Mouse (Mus musculus) common myeloid progenitor, adult 5-6 weeks (primary cell): Measurements from ENCODE around the gene Syne2. TPM values are rescaled to one million over a fixed set of nuclear protein-coding genes. Genes with fewer than 3 reads are reported as not detected.
"Not testable (repeated sequence)": the region's sequence is repeated elsewhere in the genome, so short reads cannot be mapped to it uniquely, and the experiment has no call there.

ENCODE experiments used
- ATAC-seq: replicated peaks from 2 replicates; pipeline ENCODE4 v1.8.0; 2016; ENCODE audit warnings: low read depth, mild to moderate bottlenecking, moderate TSS enrichment, inconsistent platforms; ENCODE audit not compliant: poor library complexity, severe bottlenecking
- total RNA-seq: library from RNA; stranded (forward); fragments of 200-1000, 187-1606 nt; gene quantifications from 2 replicates; pipeline ENCODE4 v1.2.3, GENCODE M21; 2017

Gene Syne2
- total RNA-seq, 1 experiment from 2014 or later: 13.8 TPM

- ATAC-seq: no peak
Observed at GRCm38 (mm10) chr12:76087025-76087424, 269.1 kb downstream of the Syne2 start.

- no peak for ATAC-seq
Observed at GRCm38 (mm10) chr12:76092789-76093466, 275.0 kb downstream of the Syne2 start.

GRCm38 (mm10) chr12:76093613-76094588 lies 276.0 kb downstream of the Syne2 start:
- ATAC-seq: no peak

- no peak for ATAC-seq
Observed at GRCm38 (mm10) chr12:76095117-76096035, 277.4 kb downstream of the Syne2 start.

- ATAC-seq: no peak
Observed at GRCm38 (mm10) chr12:76102621-76103020, 284.7 kb downstream of the Syne2 start.

GRCm38 (mm10) chr12:76104596-76105351 lies 286.8 kb downstream of the Syne2 start:
- ATAC-seq: no peak

GRCm38 (mm10) chr12:76109646-76110405 lies 291.9 kb downstream of the Syne2 start:
- ATAC-seq: no peak

GRCm38 (mm10) chr12:76111046-76111445 lies 293.1 kb downstream of the Syne2 start:
- no peak for ATAC-seq

GRCm38 (mm10) chr12:76116577-76116976 lies 298.6 kb downstream of the Syne2 start:
- no peak for ATAC-seq

GRCm38 (mm10) chr12:76117632-76118153 lies 299.8 kb downstream of the Syne2 start:
- no peak for ATAC-seq

GRCm38 (mm10) chr12:76123223-76123622 lies 305.3 kb downstream of the Syne2 start:
- no peak for ATAC-seq

- no peak for ATAC-seq
Observed at GRCm38 (mm10) chr12:76128306-76128705, 310.4 kb downstream of the Syne2 start.

- no peak for ATAC-seq
Observed at GRCm38 (mm10) chr12:76128831-76129230, 310.9 kb downstream of the Syne2 start.

GRCm38 (mm10) chr12:76130281-76130680 lies 312.3 kb downstream of the Syne2 start:
- ATAC-seq: peak; percentile 66

- ATAC-seq: no peak
Observed at GRCm38 (mm10) chr12:76130891-76131290, 313.0 kb downstream of the Syne2 start.

GRCm38 (mm10) chr12:76132591-76132990 lies 314.7 kb downstream of the Syne2 start:
- ATAC-seq: no peak

- ATAC-seq: not testable (repeated sequence)
Observed at GRCm38 (mm10) chr12:76133081-76133480, 315.1 kb downstream of the Syne2 start.

GRCm38 (mm10) chr12:76136701-76137100 lies 318.8 kb downstream of the Syne2 start:
- ATAC-seq: no peak
